ENCODE assay signal across 24 mouse cellular contexts in the genomic region with DNA sequence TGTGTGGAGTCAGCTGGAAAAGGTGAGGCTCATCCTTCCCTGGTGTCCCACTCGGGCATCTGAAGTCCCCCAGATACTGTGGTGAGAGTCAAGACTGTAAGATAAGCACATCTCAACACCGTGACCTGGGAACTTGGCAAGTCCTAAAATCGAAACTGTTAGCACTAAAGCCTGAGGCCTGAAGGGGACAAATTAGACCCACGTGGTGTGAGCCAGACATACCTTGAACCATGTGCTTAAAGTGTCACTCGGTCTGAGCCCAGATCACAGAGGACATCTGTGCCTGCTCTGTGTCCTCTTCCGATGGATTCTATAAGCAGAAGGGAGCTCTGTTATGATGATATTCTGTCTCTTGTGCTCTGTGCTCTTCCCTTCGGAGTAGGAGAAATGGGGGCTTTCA. TPM values are rescaled to one million over a fixed set of nuclear protein-coding genes. Genes with fewer than 3 reads are reported as not detected.
"Had no signal": no experiment of that assay in that cellular context is flagged by ENCODE, and none has a peak within 500 bp of the region (broad histone marks: within the 10 kb centered on the region; RNA-seq: fewer than 3 reads in every experiment).

No protein-coding gene starts in this region.

- H3K27me3 ChIP-seq: liver, embryonic 15.5 days; midbrain, embryonic 13.5 days; midbrain, embryonic 15.5 days; neural tube, embryonic 12.5 days; stomach, embryonic 15.5 days had no signal

- H3K27ac ChIP-seq: liver, embryonic 15.5 days; midbrain, embryonic 13.5 days; midbrain, embryonic 15.5 days; neural tube, embryonic 12.5 days; stomach, embryonic 15.5 days; stomach, postnatal 0 days had no signal

- H3K4me1 ChIP-seq: megakaryocyte, embryonic 14.5 days; midbrain, embryonic 13.5 days; neural tube, embryonic 12.5 days; stomach, embryonic 15.5 days had no signal

- ATAC-seq: midbrain, embryonic 13.5 days; midbrain, embryonic 15.5 days had no signal

- H3K4me3 ChIP-seq: liver, embryonic 15.5 days; megakaryocyte, embryonic 14.5 days; midbrain, embryonic 13.5 days; midbrain, embryonic 15.5 days; neural tube, embryonic 12.5 days; stomach, embryonic 15.5 days had no signal

- H3K9me3 ChIP-seq: liver, embryonic 15.5 days; megakaryocyte, embryonic 14.5 days; midbrain, embryonic 13.5 days; midbrain, embryonic 15.5 days; neural tube, embryonic 12.5 days; stomach, embryonic 15.5 days had no signal

- H3K36me3 ChIP-seq: liver, embryonic 15.5 days; midbrain, embryonic 13.5 days; midbrain, embryonic 15.5 days; neural tube, embryonic 12.5 days; stomach, embryonic 15.5 days had no signal

- H3K9ac ChIP-seq: liver, embryonic 15.5 days; lung, embryonic 14.5 days; midbrain, embryonic 13.5 days; midbrain, embryonic 15.5 days; neural tube, embryonic 12.5 days; stomach, embryonic 15.5 days had no signal

- DNase-seq: lung, adult 18-20 months; lung, embryonic 14.5 days; lung, postnatal 10 days; lung, postnatal 4 days; right cerebral cortex, postnatal 14 days; thymus, adult 2 months; thymus, postnatal 25 days; thymus, postnatal 4 days had no signal

- H3K4me2 ChIP-seq: liver, embryonic 15.5 days; lung, embryonic 14.5 days; midbrain, embryonic 11.5 days; midbrain, embryonic 13.5 days; midbrain, embryonic 15.5 days; neural tube, embryonic 12.5 days; stomach, embryonic 15.5 days had no signal

RNA-seq across cellular contexts. Expression of gene Pdilt, which starts 5.3 kb away (rescaled TPM):
- total RNA-seq: midbrain, postnatal 0 days; neutrophil, adult 5-6 weeks had no signal
- polyA plus RNA-seq: liver, embryonic 15.5 days; lung, embryonic 16.5 days; midbrain, embryonic 11.5 days; midbrain, embryonic 15.5 days; spleen, adult 2 months; stomach, embryonic 15.5 days; stomach, postnatal 0 days; thymus, adult 2 months; urinary bladder, adult 2 months had no signal

RNA-seq across cellular contexts. Expression of gene Acsm5, which starts 9.4 kb away (rescaled TPM):
- total RNA-seq: monocyte, adult 5-6 weeks; neutrophil, adult 5-6 weeks had no signal
- polyA plus RNA-seq: lung, embryonic 16.5 days; midbrain, embryonic 11.5 days; midbrain, embryonic 13.5 days; midbrain, embryonic 15.5 days; neural tube, embryonic 12.5 days; spleen, adult 2 months had no signal

RNA-seq across cellular contexts. Expression of gene Acsm2, which starts 25.5 kb away (rescaled TPM):
- total RNA-seq: midbrain, postnatal 0 days; monocyte, adult 5-6 weeks; neutrophil, adult 5-6 weeks had no signal
- polyA plus RNA-seq: liver, embryonic 15.5 days; lung, embryonic 14.5 days; lung, embryonic 16.5 days; midbrain, embryonic 11.5 days; midbrain, embryonic 13.5 days; midbrain, embryonic 15.5 days; midbrain, postnatal 0 days; neural tube, embryonic 12.5 days; neural tube, embryonic 14.5 days; stomach, embryonic 15.5 days; stomach, postnatal 0 days; testis, adult 2 months; urinary bladder, adult 2 months had no signal

RNA-seq across cellular contexts. Expression of gene Umod, which starts 49.5 kb away (rescaled TPM):
- total RNA-seq: midbrain, postnatal 0 days; monocyte, adult 5-6 weeks; neutrophil, adult 5-6 weeks had no signal
- polyA plus RNA-seq: liver, embryonic 15.5 days; lung, embryonic 14.5 days; lung, embryonic 16.5 days; midbrain, embryonic 11.5 days; midbrain, embryonic 13.5 days; midbrain, embryonic 15.5 days; midbrain, postnatal 0 days; neural tube, embryonic 12.5 days; neural tube, embryonic 14.5 days; stomach, embryonic 15.5 days; stomach, postnatal 0 days; urinary bladder, adult 2 months had no signal
